Mouse (Mus musculus) yolk sac, embryonic 10.5 days (tissue): ENCODE measurements around the gene Mgl2.

Source experiments
- DNase-seq: peaks from one replicate; pipeline ENCODE4 v3.0.0-alpha.2; 2017; ENCODE audit warnings: low spot score

The Mgl2 gene

GRCm38 (mm10) chr11:70171181-70171580 lies 41.1 kb downstream of the Mgl2 start:
- no peak for DNase-seq

- DNase-seq = no peak
Observed at GRCm38 (mm10) chr11:70171847-70172246, 41.7 kb downstream of the Mgl2 start.

DNA sequence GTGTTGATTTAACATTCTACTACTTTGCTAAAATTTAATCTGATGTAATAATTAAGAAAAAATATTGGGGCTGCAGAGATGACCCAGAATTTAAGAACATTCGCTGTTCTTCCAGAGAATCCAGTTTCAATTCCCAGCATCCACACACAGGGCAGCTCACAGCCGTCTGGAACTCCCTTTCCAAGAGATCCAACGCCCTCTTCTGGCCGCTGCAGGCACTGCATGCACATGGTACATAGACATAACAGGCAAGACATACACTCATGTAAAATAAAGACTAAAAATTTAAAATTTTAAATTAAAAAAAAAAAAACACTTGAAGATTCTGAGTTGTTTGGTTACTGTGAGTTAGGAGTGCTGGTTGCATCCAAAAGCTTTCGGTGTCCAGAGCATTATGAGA lies 42.2 kb downstream of the Mgl2 start:
- DNase-seq = no peak

- DNase-seq = no peak
Observed at GRCm38 (mm10) chr11:70174491-70174890, 44.4 kb downstream of the Mgl2 start.

GRCm38 (mm10) chr11:70177647-70178046 lies 47.5 kb downstream of the Mgl2 start:
- no peak for DNase-seq

DNA sequence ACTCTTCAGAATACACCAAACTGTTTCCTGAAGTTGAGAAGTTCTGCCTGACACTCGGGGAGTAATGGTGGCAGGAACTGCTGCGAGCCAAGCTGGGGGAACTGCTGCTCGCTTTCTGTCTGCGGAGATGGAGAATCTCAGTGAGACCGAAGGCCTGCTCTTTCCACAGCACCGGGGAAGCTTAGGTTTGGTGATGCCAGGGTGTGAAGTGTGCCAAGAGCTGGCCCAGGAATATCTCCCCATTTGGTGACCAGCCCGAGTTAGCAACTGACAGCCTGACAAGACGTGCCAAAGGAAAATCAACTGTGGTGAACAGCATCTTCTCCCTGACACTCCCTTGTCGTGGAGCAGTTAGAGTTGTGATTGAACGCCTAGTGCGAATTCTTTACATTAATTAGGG lies 48.2 kb downstream of the Mgl2 start:
- DNase-seq = no peak

DNA sequence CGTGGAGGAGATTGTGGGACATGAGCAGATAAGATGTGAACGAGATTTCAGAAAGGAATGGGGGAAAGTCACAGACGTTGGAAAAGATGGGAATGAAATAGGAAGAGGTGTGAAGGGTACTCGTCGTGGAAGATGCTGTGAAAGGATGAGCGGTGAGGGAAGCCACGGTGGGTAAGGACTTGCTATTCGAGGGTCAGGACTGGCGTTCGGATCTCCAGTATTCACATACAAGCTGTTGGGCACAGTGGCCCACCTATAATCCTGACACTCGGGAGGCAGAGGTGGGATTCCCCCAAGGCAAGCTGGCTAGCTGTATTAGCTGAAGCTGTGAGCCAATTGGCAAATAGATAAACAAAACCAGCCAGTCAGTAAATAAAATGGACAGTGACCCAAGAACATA lies 48.6 kb downstream of the Mgl2 start:
- DNase-seq = no peak

- no peak for DNase-seq
Observed at GRCm38 (mm10) chr11:70179401-70179800, 49.3 kb downstream of the Mgl2 start.

DNA sequence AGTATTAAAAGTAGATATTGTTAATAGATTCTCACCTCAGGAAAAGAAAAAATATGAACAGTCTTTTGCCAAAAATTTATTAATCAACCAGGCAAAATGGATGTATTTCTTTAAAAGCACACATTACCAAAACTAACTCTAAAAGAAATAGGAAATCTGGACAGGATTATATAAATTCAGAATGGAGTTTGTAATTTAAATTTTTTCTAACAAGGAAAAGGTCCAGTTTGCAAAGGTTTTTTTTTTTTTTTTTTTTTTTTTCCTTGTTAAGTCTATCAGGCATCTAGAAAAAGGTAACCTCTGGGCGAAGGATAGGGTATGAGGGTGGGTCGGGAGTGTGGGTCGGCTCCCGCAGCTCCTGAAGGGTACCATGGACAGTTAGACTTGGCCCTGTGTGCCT lies 50.4 kb downstream of the Mgl2 start:
- no peak for DNase-seq

- no peak for DNase-seq
Observed at GRCm38 (mm10) chr11:70185120-70185519, 55.0 kb downstream of the Mgl2 start.
